Mouse (Mus musculus) heart, postnatal 0 days (tissue): Measurements from ENCODE around the gene Fndc5.

Experiments
- CTCF ChIP-seq: IDR thresholded peaks from 2 replicates; pipeline ENCODE4 v1.5.1; 2016; ENCODE audit warnings: antibody characterized with exemption, control low read depth, low read depth
- EP300 ChIP-seq: IDR thresholded peaks from 2 replicates; pipeline ENCODE4 v1.6.1; 2016; ENCODE audit warnings: antibody characterized with exemption, low read depth

GRCm38 (mm10) chr4:129116703-129117102 is 20.1 kb upstream of the Fndc5 start:
- TF ChIP-seq CTCF, result no peak
- TF ChIP-seq EP300, result no peak
